Mouse (Mus musculus) hindbrain, embryonic 16.5 days (tissue): Measurements from ENCODE around the gene 1700034J05Rik. TPM values are rescaled to one million over a fixed set of nuclear protein-coding genes. Genes with fewer than 3 reads are reported as not detected.

ENCODE experiments used
- ATAC-seq: fragments of 200-750 bp; cut with Nextera tagmentation; 2 replicates; pipeline ENCODE4 v1.8.0; 2017; ENCODE audit warnings: moderate TSS enrichment, moderate library complexity
- H3K27ac ChIP-seq: fragments of 300-500 bp; sonication (generic); 2 replicates; pipeline ENCODE4 v1.5.1; 2014; ENCODE audit warnings: low read depth, mild to moderate bottlenecking, control low read depth, low read length, moderate library complexity
- H3K27me3 ChIP-seq: fragments of 300-500 bp; sonication (generic); replicated peaks from 2 replicates; pipeline ENCODE4 v1.6.1; 2014; ENCODE audit warnings: low read length; ENCODE audit not compliant: control insufficient read depth, insufficient read depth
- H3K36me3 ChIP-seq: fragments of 300-500 bp; sonication (generic); 2 replicates; pipeline ENCODE4 v1.6.1; 2014; ENCODE audit warnings: mild to moderate bottlenecking, low read length, moderate library complexity, mixed read lengths; ENCODE audit not compliant: control insufficient read depth, insufficient read depth
- H3K4me1 ChIP-seq: fragments of 300-500 bp; sonication (generic); 2 replicates; pipeline ENCODE4 v1.6.1; 2014; ENCODE audit warnings: low read depth, low read length; ENCODE audit not compliant: control insufficient read depth, insufficient read depth
- H3K4me2 ChIP-seq: fragments of 300-500 bp; sonication (generic); 2 replicates; pipeline ENCODE4 v1.6.1; 2014; ENCODE audit warnings: mild to moderate bottlenecking, low read length, control low read depth, moderate library complexity
- H3K4me3 ChIP-seq: fragments of 300-500 bp; sonication (generic); 2 replicates; pipeline ENCODE4 v1.5.1; 2014; ENCODE audit warnings: mild to moderate bottlenecking, low read length, control low read depth, moderate library complexity
- H3K9ac ChIP-seq: fragments of 300-500 bp; sonication (generic); 2 replicates; pipeline ENCODE4 v1.6.1; 2014; ENCODE audit warnings: low read depth, mild to moderate bottlenecking, control low read depth, low read length, moderate library complexity
- H3K9me3 ChIP-seq: fragments of 300-500 bp; sonication (generic); 2 replicates; pipeline ENCODE4 v1.6.1; 2014; ENCODE audit warnings: mild to moderate bottlenecking, low read length, moderate library complexity; ENCODE audit not compliant: control insufficient read depth
- WGBS: fragments of 180-500 bp; shearing (Covaris S2); extraction: QIAGEN DNeasy Blood & Tissue Kit; methylation state at CpG from one replicate; pipeline ENCODE4 v1.1.7; 2014; 5-methylcytosine and 5-hydroxymethylcytosine counted together
- polyA plus RNA-seq: library from polyadenylated mRNA; unstranded; fragments of >200 nt; fragmentation: Nextera tagmentation; extraction: Ambion mirVana; gene quantifications from 2 replicates; pipeline ENCODE4 v1.2.1, GENCODE M21; 2015

1700034J05Rik gene
- polyA plus RNA-seq = 0.05 TPM in 1 of 2 replicates, not detected in the other

- peak; percentile 61 for ATAC-seq
- WGBS = 88% methylated on average over 1 of the region's 1 CpGs
Measured at GRCm38 (mm10) chr6:146954258-146954657, at the start of gene 1700034J05Rik. TSS of gene 1700034J05Rik (minus strand) at chr6:146954422.

GRCm38 (mm10) chr6:146999755-147000154, 45.5 kb upstream of the 1700034J05Rik start:
- H3K36me3 ChIP-seq = no peaks in the 10 kb centered on the region
- H3K27me3 ChIP-seq = no peaks in the 10 kb centered on the region
- no peak overlapping the region for H3K4me3 ChIP-seq
- H3K27ac ChIP-seq = no peak overlapping the region
- ATAC-seq = no peak
- no peaks in the 10 kb centered on the region for H3K4me1 ChIP-seq
- WGBS = 64% methylated on average over 2 of the region's 2 CpGs
- H3K9ac ChIP-seq = no peak overlapping the region
- H3K9me3 ChIP-seq = no peaks in the 10 kb centered on the region
- no peak overlapping the region for H3K4me2 ChIP-seq

More at GRCm38 (mm10) chr6:146954258-146954657, at the start of gene 1700034J05Rik:
- no peaks in the 10 kb centered on the region; the same call in 1 of the 2 replicates for H3K4me1 ChIP-seq
- no peaks in the 10 kb centered on the region for H3K27me3 ChIP-seq
- no peak within 1 kb of the TSS for H3K4me3 ChIP-seq
- H3K9ac ChIP-seq = no peak within 1 kb of the TSS
- no peak within 1 kb of the TSS for H3K27ac ChIP-seq
- H3K4me2 ChIP-seq = no peak within 1 kb of the TSS
- no peaks in the 10 kb centered on the region for H3K9me3 ChIP-seq
- H3K36me3 ChIP-seq = no peaks in the 10 kb centered on the region

- no peaks in the 10 kb centered on the region for H3K4me1 ChIP-seq
- 90% methylated on average over 9 of the region's 9 CpGs for WGBS
- H3K9me3 ChIP-seq = no peaks in the 10 kb centered on the region
- no peak overlapping the region for H3K4me3 ChIP-seq
- H3K9ac ChIP-seq = no peak overlapping the region
- H3K4me2 ChIP-seq = no peak overlapping the region
- H3K36me3 ChIP-seq = no peaks in the 10 kb centered on the region
- no peaks in the 10 kb centered on the region for H3K27me3 ChIP-seq
- no peak overlapping the region for H3K27ac ChIP-seq
- no peak for ATAC-seq
Measured at GRCm38 (mm10) chr6:146999302-146999701, 45.1 kb upstream of the 1700034J05Rik start.

GRCm38 (mm10) chr6:146998710-146999109, 44.5 kb upstream of the 1700034J05Rik start:
- Histone ChIP-seq H3K4me1 (no peaks in the 10 kb centered on the region), H3K4me2 (no peak overlapping the region), H3K36me3 (no peaks in the 10 kb centered on the region), H3K9me3 (no peaks in the 10 kb centered on the region), H3K4me3 (no peak overlapping the region), H3K27me3 (no peaks in the 10 kb centered on the region), H3K27ac (no peak overlapping the region), H3K9ac (no peak overlapping the region)
- no peak for ATAC-seq
- WGBS = 93% methylated on average over 4 of the region's 4 CpGs

- Histone ChIP-seq H3K4me1 (no peaks in the 10 kb centered on the region), H3K27me3 (no peaks in the 10 kb centered on the region), H3K9me3 (no peaks in the 10 kb centered on the region), H3K4me3 (no peak overlapping the region), H3K9ac (no peak overlapping the region), H3K27ac (no peak overlapping the region), H3K4me2 (no peak overlapping the region), H3K36me3 (no peaks in the 10 kb centered on the region)
- no peak for ATAC-seq
- 89% methylated on average over 6 of the region's 6 CpGs for WGBS
Measured at GRCm38 (mm10) chr6:146997006-146997405, 42.8 kb upstream of the 1700034J05Rik start.

GRCm38 (mm10) chr6:146995878-146996277, 41.7 kb upstream of the 1700034J05Rik start:
- H3K9ac ChIP-seq = no peak overlapping the region
- H3K4me3 ChIP-seq = no peak overlapping the region
- 88% methylated on average over 6 of the region's 6 CpGs for WGBS
- ATAC-seq = no peak
- H3K9me3 ChIP-seq = no peaks in the 10 kb centered on the region
- H3K4me1 ChIP-seq = no peaks in the 10 kb centered on the region
- no peaks in the 10 kb centered on the region for H3K27me3 ChIP-seq
- no peaks in the 10 kb centered on the region for H3K36me3 ChIP-seq
- no peak overlapping the region for H3K27ac ChIP-seq
- H3K4me2 ChIP-seq = no peak overlapping the region

GRCm38 (mm10) chr6:146995391-146995790, 41.2 kb upstream of the 1700034J05Rik start:
- no peak for ATAC-seq
- 58% methylated on average over 2 of the region's 2 CpGs for WGBS
- H3K4me1 ChIP-seq = no peaks in the 10 kb centered on the region
- no peaks in the 10 kb centered on the region for H3K9me3 ChIP-seq
- H3K9ac ChIP-seq = no peak overlapping the region
- H3K27ac ChIP-seq = no peak overlapping the region
- no peak overlapping the region for H3K4me3 ChIP-seq
- H3K27me3 ChIP-seq = no peaks in the 10 kb centered on the region
- H3K36me3 ChIP-seq = no peaks in the 10 kb centered on the region
- H3K4me2 ChIP-seq = no peak overlapping the region

GRCm38 (mm10) chr6:146994236-146994635, 40.0 kb upstream of the 1700034J05Rik start:
- Histone ChIP-seq H3K27me3 (no peaks in the 10 kb centered on the region), H3K36me3 (no peaks in the 10 kb centered on the region), H3K4me2 (no peak overlapping the region), H3K4me3 (no peak overlapping the region), H3K9ac (no peak overlapping the region), H3K27ac (no peak overlapping the region), H3K9me3 (no peaks in the 10 kb centered on the region), H3K4me1 (no peaks in the 10 kb centered on the region)
- no peak for ATAC-seq
- WGBS = 44% methylated on average over 5 of the region's 5 CpGs

- no peaks in the 10 kb centered on the region for H3K36me3 ChIP-seq
- WGBS = 84% methylated on average over 3 of the region's 3 CpGs
- H3K4me3 ChIP-seq = no peak overlapping the region
- H3K27ac ChIP-seq = no peak overlapping the region
- H3K9me3 ChIP-seq = no peaks in the 10 kb centered on the region
- H3K27me3 ChIP-seq = no peaks in the 10 kb centered on the region
- no peak overlapping the region for H3K9ac ChIP-seq
- H3K4me1 ChIP-seq = no peaks in the 10 kb centered on the region
- ATAC-seq = no peak
- H3K4me2 ChIP-seq = no peak overlapping the region
Measured at GRCm38 (mm10) chr6:146984569-146984968, 30.3 kb upstream of the 1700034J05Rik start.
